Mouse (Mus musculus) lung, embryonic 14.5 days (tissue): ENCODE data around the gene Olfr1500. TPM values are rescaled to one million over a fixed set of nuclear protein-coding genes. Genes with fewer than 3 reads are reported as not detected.
A peak's percentile ranks its signal among the peaks of the same experiment; 100 is the strongest.
"Not testable (repeated sequence)": the region's sequence is repeated elsewhere in the genome, so short reads cannot be mapped to it uniquely, and the experiment has no call there.

ENCODE experiments used
- ATAC-seq: fragments of 200-750 bp; cut with Nextera tagmentation; 2 replicates; pipeline ENCODE4 v1.8.0; 2017; ENCODE audit warnings: mild to moderate bottlenecking, moderate TSS enrichment, moderate library complexity; ENCODE audit not compliant: insufficient read depth
- DNase-seq: peaks from one replicate; pipeline ENCODE4 v3.0.0-alpha.2; 2015
- H3K27ac ChIP-seq: fragments of 300-500 bp; sonication (generic); 2 replicates; pipeline ENCODE4 v1.5.1; 2014; ENCODE audit warnings: low read depth, mild to moderate bottlenecking, moderate library complexity
- H3K27me3 ChIP-seq: fragments of 300-500 bp; sonication (generic); 2 replicates; pipeline ENCODE4 v1.6.1; 2014; ENCODE audit warnings: low read length, control low read depth; ENCODE audit not compliant: insufficient read depth
- H3K36me3 ChIP-seq: fragments of 300-500 bp; sonication (generic); 2 replicates; pipeline ENCODE4 v1.6.1; 2014; ENCODE audit warnings: control low read depth; ENCODE audit not compliant: insufficient read depth
- H3K4me1 ChIP-seq: fragments of 300-500 bp; sonication (generic); 2 replicates; pipeline ENCODE4 v1.6.1; 2014; ENCODE audit warnings: antibody characterized with exemption, control low read depth; ENCODE audit not compliant: insufficient read depth
- H3K4me2 ChIP-seq: fragments of 300-500 bp; sonication (generic); 2 replicates; pipeline ENCODE4 v1.6.1; 2014; ENCODE audit warnings: mild to moderate bottlenecking
- H3K4me3 ChIP-seq: fragments of 300-500 bp; sonication (generic); 2 replicates; pipeline ENCODE4 v1.5.1; 2014; ENCODE audit warnings: low read depth, low read length
- H3K9ac ChIP-seq: fragments of 300-500 bp; sonication (generic); 2 replicates; pipeline ENCODE4 v1.6.1; 2014
- H3K9me3 ChIP-seq: fragments of 300-500 bp; sonication (generic); 2 replicates; pipeline ENCODE4 v1.6.1; 2016; ENCODE audit warnings: low read depth, low read length, control low read depth
- CTCF ChIP-seq: IDR thresholded peaks from 2 replicates; pipeline ENCODE4 v1.5.1; 2016; ENCODE audit warnings: antibody characterized with exemption, low read depth
- WGBS: fragments of 180-500 bp; shearing (Covaris S2); extraction: QIAGEN DNeasy Blood & Tissue Kit; methylation state at CpG from one replicate; pipeline ENCODE4 v1.1.7; 2014; 5-methylcytosine and 5-hydroxymethylcytosine counted together
- polyA plus RNA-seq: library from polyadenylated mRNA; unstranded; fragments of >200 nt; fragmentation: Nextera tagmentation; extraction: Ambion mirVana; gene quantifications from 2 replicates; pipeline ENCODE4 v1.2.1, GENCODE M21; 2014

Gene Olfr1500
- not detected in 2 replicates for polyA plus RNA-seq

DNA sequence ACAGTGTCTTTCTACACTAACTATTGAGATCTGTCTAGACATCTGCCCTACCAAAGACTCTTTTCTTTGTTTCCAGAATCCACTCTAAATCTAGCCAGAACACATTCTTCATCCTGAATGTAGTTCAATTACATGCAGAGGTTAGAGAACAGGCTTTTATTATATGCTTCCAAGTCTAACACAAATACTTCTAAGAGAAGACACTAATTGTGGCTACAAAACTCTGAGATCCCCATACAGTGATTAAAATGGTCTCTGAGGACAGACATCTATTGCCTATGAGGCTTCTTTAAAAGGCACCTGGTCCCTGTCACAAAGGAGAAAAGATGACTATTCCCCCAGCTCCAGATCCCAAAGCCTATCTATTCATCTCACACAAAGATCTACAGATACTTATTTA is at the start of gene Olfr1500:
TSS of gene Olfr1500 (minus strand) at position 101 of the 400 bp plus-strand sequence.
- TF ChIP-seq CTCF, result no peak
- Histone ChIP-seq H3K4me2 (no peak within 1 kb of the TSS), H3K9me3 (no peaks in the 10 kb centered on the region), H3K27ac (no peak within 1 kb of the TSS), H3K9ac (no peak within 1 kb of the TSS), H3K4me1 (no peaks in the 10 kb centered on the region), H3K4me3 (no peak within 1 kb of the TSS), H3K36me3 (no peaks in the 10 kb centered on the region), H3K27me3 (no peaks in the 10 kb centered on the region)
- ATAC-seq (no peak), DNase-seq (no peak)

DNA sequence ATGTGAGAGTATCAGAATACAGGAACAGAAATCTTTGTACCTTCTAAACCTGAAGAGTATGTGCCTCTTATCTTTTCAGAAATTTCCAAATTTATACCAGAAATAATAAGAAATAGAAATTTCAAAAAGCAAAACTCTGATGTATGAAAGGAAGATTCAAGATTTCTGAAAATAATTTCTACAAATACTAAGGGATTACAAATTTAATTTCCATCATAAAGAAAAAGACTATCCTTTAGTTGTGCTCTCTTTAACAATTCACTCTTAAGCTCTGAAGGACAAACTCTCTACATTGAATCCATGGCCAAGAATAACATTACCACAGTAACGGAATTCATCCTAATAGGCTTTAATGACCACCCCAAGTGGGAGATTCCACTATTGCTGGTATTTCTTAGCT is 31.2 kb upstream of the Olfr1500 start, which contains the start of gene Olfr1502:
TSS of gene Olfr1502 (plus strand) at position 301 of the 400 bp plus-strand sequence.
- WGBS, result 75% methylated on average over 1 of the region's 1 CpGs
- H3K4me2 ChIP-seq, result no peak within 1 kb of the TSS
- no peaks in the 10 kb centered on the region for H3K9me3 ChIP-seq
- no peak within 1 kb of the TSS for H3K27ac ChIP-seq
- no peaks in the 10 kb centered on the region for H3K27me3 ChIP-seq
- DNase-seq, result no peak
- H3K4me3 ChIP-seq, result no peak within 1 kb of the TSS
- H3K9ac ChIP-seq, result no peak within 1 kb of the TSS
- no peaks in the 10 kb centered on the region for H3K4me1 ChIP-seq
- no peak for TF ChIP-seq CTCF
- ATAC-seq, result no peak
- no peaks in the 10 kb centered on the region for H3K36me3 ChIP-seq

GRCm38 (mm10) chr19:13850592-13850991 is 20.3 kb upstream of the Olfr1500 start, which contains the start of gene Olfr1501:
Gene Olfr1501 (minus strand): TSS chr19:13850692.
- not testable (repeated sequence) for H3K27ac ChIP-seq, H3K4me2 ChIP-seq, DNase-seq, H3K9me3 ChIP-seq, H3K4me3 ChIP-seq, H3K36me3 ChIP-seq, H3K9ac ChIP-seq, H3K4me1 ChIP-seq, H3K27me3 ChIP-seq, ATAC-seq

DNA sequence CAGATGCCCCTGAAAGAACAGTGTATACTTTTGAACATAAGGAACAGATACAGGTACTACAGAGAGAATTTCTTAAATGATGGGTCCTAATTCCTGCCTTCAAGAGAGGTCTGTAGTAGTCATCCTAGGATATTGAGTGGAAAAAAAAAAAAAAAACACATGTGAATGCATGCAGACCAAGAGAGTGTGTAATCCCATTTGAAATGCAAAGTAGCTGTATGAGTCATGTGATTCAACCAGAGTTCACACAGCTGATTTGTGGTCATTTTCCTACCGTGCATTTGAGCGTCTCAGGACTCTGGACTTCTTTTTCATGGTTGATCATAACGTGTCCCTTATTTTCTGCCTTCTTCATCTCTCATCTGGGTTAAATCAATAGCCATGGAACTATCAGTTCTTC is 1.8 kb downstream of the Olfr1500 start:
- Histone ChIP-seq H3K4me1 (no peaks in the 10 kb centered on the region), H3K36me3 (no peaks in the 10 kb centered on the region), H3K9ac (no peak overlapping the region), H3K27ac (no peak overlapping the region), H3K4me3 (no peak overlapping the region), H3K9me3 (no peaks in the 10 kb centered on the region), H3K4me2 (no peak overlapping the region), H3K27me3 (no peaks in the 10 kb centered on the region)
- 78% methylated on average over 3 of the region's 3 CpGs for WGBS
- ATAC-seq, result no peak
- no peak for TF ChIP-seq CTCF
- no peak for DNase-seq

GRCm38 (mm10) chr19:13820847-13821246 is 9.4 kb downstream of the Olfr1500 start:
- H3K27ac ChIP-seq, result no peak overlapping the region
- no peaks in the 10 kb centered on the region for H3K36me3 ChIP-seq
- no peak overlapping the region for H3K4me3 ChIP-seq
- no peaks in the 10 kb centered on the region for H3K4me1 ChIP-seq
- H3K27me3 ChIP-seq, result no peaks in the 10 kb centered on the region
- 57% methylated on average over 5 of the region's 5 CpGs for WGBS
- H3K9me3 ChIP-seq, result no peaks in the 10 kb centered on the region
- no peak overlapping the region for H3K9ac ChIP-seq
- TF ChIP-seq CTCF, result no peak
- ATAC-seq, result no peak
- H3K4me2 ChIP-seq, result no peak overlapping the region
- no peak for DNase-seq

- Histone ChIP-seq H3K4me2 (no peak within 1 kb of the TSS), H3K4me3 (no peak within 1 kb of the TSS), H3K9me3 (no peaks in the 10 kb centered on the region), H3K27ac (no peak within 1 kb of the TSS), H3K4me1 (no peaks in the 10 kb centered on the region), H3K9ac (no peak within 1 kb of the TSS), H3K36me3 (no peaks in the 10 kb centered on the region), H3K27me3 (no peaks in the 10 kb centered on the region)
- DNase-seq (no peak), ATAC-seq (no peak)
- TF ChIP-seq CTCF, result no peak
These were observed 10.9 kb downstream of the Olfr1500 start, which contains the start of gene Olfr1499 for GRCm38 (mm10) chr19:13819347-13819746. Gene Olfr1499 (minus strand): TSS chr19:13819447.

- peak; percentile 46 for TF ChIP-seq CTCF
- DNase-seq (peak; percentile 37), ATAC-seq (no peak)
- Histone ChIP-seq H3K27ac (no peak overlapping the region), H3K4me2 (no peak overlapping the region), H3K36me3 (no peaks in the 10 kb centered on the region), H3K4me1 (no peaks in the 10 kb centered on the region), H3K27me3 (no peaks in the 10 kb centered on the region), H3K9me3 (no peaks in the 10 kb centered on the region), H3K4me3 (no peak overlapping the region), H3K9ac (no peak overlapping the region)
- WGBS, result 32% methylated on average over 5 of the region's 5 CpGs
These were observed 11.5 kb downstream of the Olfr1500 start for GRCm38 (mm10) chr19:13818827-13819226.

- H3K36me3 ChIP-seq, result no peaks in the 10 kb centered on the region
- H3K9ac ChIP-seq, result no peak overlapping the region
- H3K4me3 ChIP-seq, result no peak overlapping the region
- no peaks in the 10 kb centered on the region for H3K4me1 ChIP-seq
- no peaks in the 10 kb centered on the region for H3K9me3 ChIP-seq
- WGBS, result 52% methylated on average over 2 of the region's 2 CpGs
- peak; percentile 25; the same call in 1 of the 2 replicates for TF ChIP-seq CTCF
- no peak overlapping the region for H3K27ac ChIP-seq
- ATAC-seq (no peak), DNase-seq (no peak)
- H3K4me2 ChIP-seq, result no peak overlapping the region
- H3K27me3 ChIP-seq, result no peaks in the 10 kb centered on the region
These were observed 17.5 kb downstream of the Olfr1500 start for GRCm38 (mm10) chr19:13812823-13813222.

GRCm38 (mm10) chr19:13805486-13805885 is 24.8 kb downstream of the Olfr1500 start:
- H3K4me1 ChIP-seq, H3K4me3 ChIP-seq, H3K27ac ChIP-seq, H3K9ac ChIP-seq, DNase-seq, H3K9me3 ChIP-seq, H3K36me3 ChIP-seq, H3K27me3 ChIP-seq, ATAC-seq, H3K4me2 ChIP-seq: not testable (repeated sequence)
- 61% methylated on average over 1 of the region's 1 CpGs for WGBS
